Mouse (Mus musculus) urinary bladder, adult 18-20 months (tissue): ENCODE measurements around the gene Tepp.

Source experiments
- DNase-seq, 2 experiments: peaks; one replicate each; pipeline ENCODE4 v3.0.0; 2022; ENCODE audit warnings: low spot score in 2 of 2, mixed read lengths in 2 of 2

Tepp gene

GRCm38 (mm10) chr8:95362272-95362671, 51.9 kb downstream of the Tepp start:
- no peak for DNase-seq

GRCm38 (mm10) chr8:95363849-95364248, 53.5 kb downstream of the Tepp start:
- DNase-seq: no peak

GRCm38 (mm10) chr8:95369581-95370326, 59.4 kb downstream of the Tepp start:
- DNase-seq: no peak

GRCm38 (mm10) chr8:95373389-95374002, 63.1 kb downstream of the Tepp start:
- peak in 1 of 2 experiments; percentile 45 for DNase-seq

- DNase-seq: no peak
Observed at GRCm38 (mm10) chr8:95374429-95374828, 64.1 kb downstream of the Tepp start.

- DNase-seq: no peak
Observed at GRCm38 (mm10) chr8:95375374-95375930, 65.1 kb downstream of the Tepp start.
